Comparison of ENCODE assay signal across 9 mouse cellular contexts in the genomic region with DNA sequence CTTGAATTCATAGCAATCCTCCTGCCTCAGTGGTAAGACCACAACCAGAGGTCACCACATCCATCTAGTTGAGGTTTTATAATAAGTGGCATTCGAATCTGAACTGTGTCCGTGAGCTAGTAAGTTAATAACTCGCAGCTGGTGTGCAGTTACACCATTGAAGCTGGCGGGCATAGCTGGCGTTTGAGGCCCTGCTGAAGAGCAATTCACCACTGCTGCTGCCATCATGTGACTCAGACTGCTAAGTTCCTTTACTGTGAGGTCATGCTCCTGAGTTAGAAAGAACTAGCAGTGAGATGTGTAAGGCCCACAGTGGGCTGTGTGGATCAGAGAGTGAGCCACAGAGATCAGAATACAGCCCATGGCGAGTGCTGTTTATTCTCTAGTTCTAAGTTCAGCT. TPM values are rescaled to one million over a fixed set of nuclear protein-coding genes. Genes with fewer than 3 reads are reported as not detected.
DNase-seq lines count a peak whose midpoint lies in the region; ATAC-seq and TF ChIP-seq lines count a peak whose summit lies in the region.
"Had no signal": no experiment of that assay in that cellular context is flagged by ENCODE, and none has a peak within 500 bp of the region (broad histone marks: within the 10 kb centered on the region; RNA-seq: fewer than 3 reads in every experiment).

No protein-coding gene starts in this region.

- peak overlapping the region; percentile 86 for H3K27ac ChIP-seq in heart, postnatal 0 days (ENCODE audit: low read depth)
- H3K27ac ChIP-seq: forebrain, embryonic 10.5 days had no signal

- DNase-seq in adipocyte (ENCODE audit: low spot score) = peak; percentile 12
- peak; percentile 19 for DNase-seq in forelimb bud, embryonic 11.5 days (ENCODE audit: low read depth, low spot score)
- DNase-seq in heart, postnatal 0 days (ENCODE audit: low spot score) = peak; percentile 93
- DNase-seq in lung, postnatal 10 days = peak; percentile 43
- no peak for DNase-seq in ovary, postnatal 14 days (ENCODE audit: low spot score)
- DNase-seq in right cerebral cortex, adult 2 months (ENCODE audit: low spot score in 2 of 2) = no peak
- DNase-seq in urinary bladder, adult 18-20 months (ENCODE audit: low spot score in 2 of 2) = no peak

- no peaks in the 10 kb centered on the region for H3K36me3 ChIP-seq in heart, postnatal 0 days (replicated peaks; ENCODE audit: control insufficient read depth, insufficient read depth, low read length)
- H3K36me3 ChIP-seq: forebrain, embryonic 10.5 days had no signal

- no peak overlapping the region for H3K9ac ChIP-seq in heart, postnatal 0 days (replicated peaks; ENCODE audit: low read depth, low read length)

- no peak overlapping the region for H3K4me3 ChIP-seq in heart, postnatal 0 days (ENCODE audit: low read depth, low read length)
- H3K4me3 ChIP-seq: forebrain, embryonic 10.5 days had no signal

- H3K9me3 ChIP-seq in heart, postnatal 0 days (replicated peaks; ENCODE audit: control insufficient read depth, low read length) = no peaks in the 10 kb centered on the region
- H3K9me3 ChIP-seq: forebrain, embryonic 10.5 days had no signal

- ATAC-seq in heart, postnatal 0 days (ENCODE audit: insufficient read depth, low read depth) = peak; percentile 96
- ATAC-seq: inflammation-experienced regulatory T-cells, adult 6 months had no signal

- no peak overlapping the region for H3K4me2 ChIP-seq in heart, postnatal 0 days (ENCODE audit: low read depth, low read length)

- WGBS in heart, postnatal 0 days = 24% methylated on average over 6 of the region's 6 CpGs

- no peaks in the 10 kb centered on the region for H3K4me1 ChIP-seq in heart, postnatal 0 days (ENCODE audit: control insufficient read depth, insufficient read depth)
- H3K4me1 ChIP-seq: forebrain, embryonic 10.5 days had no signal

- no peak for TF ChIP-seq EP300 in heart, postnatal 0 days (IDR thresholded peaks at IDR 0.05; ENCODE audit: low read depth)

- H3K27me3 ChIP-seq in heart, postnatal 0 days (ENCODE audit: control insufficient read depth, insufficient read depth, low read length) = no peaks in the 10 kb centered on the region

- TF ChIP-seq CTCF in heart, postnatal 0 days (IDR thresholded peaks at IDR 0.05; ENCODE audit: low read depth) = no peak

RNA-seq across cellular contexts. Expression of a gene that starts 12.0 kb away (rescaled TPM):
- total RNA-seq in heart, postnatal 0 days (2014; rRNA removed; ENCODE audit: low replicate concordance) = 454 and 487 TPM in 2 replicates
- 555 and 561 TPM in 2 replicates for polyA plus RNA-seq in heart, postnatal 0 days (2015; fragmentation: Nextera tagmentation; extraction: Ambion mirVana)

Comparison
In these comparisons a context has a peak if more than half of its experiments do, and no peak if none do; other contexts are left out.
1. DNase-seq: peak in adipocyte (single experiment), forelimb bud, embryonic 11.5 days (single experiment), heart, postnatal 0 days (single experiment) and lung, postnatal 10 days (single experiment); none in ovary, postnatal 14 days (single experiment), right cerebral cortex, adult 2 months (0 of 2) and urinary bladder, adult 18-20 months (0 of 2).